Mouse (Mus musculus) liver, postnatal 0 days (tissue): ENCODE data around the gene Glp1r.

Source experiments
- CTCF ChIP-seq: sonication (generic); IDR thresholded peaks from 2 replicates; pipeline ENCODE4 v1.5.1; 2016; ENCODE audit warnings: antibody characterized with exemption, low read depth
- EP300 ChIP-seq: IDR thresholded peaks from 2 replicates; pipeline ENCODE4 v1.6.1; 2016; ENCODE audit warnings: antibody characterized with exemption, low read depth, mild to moderate bottlenecking

DNA sequence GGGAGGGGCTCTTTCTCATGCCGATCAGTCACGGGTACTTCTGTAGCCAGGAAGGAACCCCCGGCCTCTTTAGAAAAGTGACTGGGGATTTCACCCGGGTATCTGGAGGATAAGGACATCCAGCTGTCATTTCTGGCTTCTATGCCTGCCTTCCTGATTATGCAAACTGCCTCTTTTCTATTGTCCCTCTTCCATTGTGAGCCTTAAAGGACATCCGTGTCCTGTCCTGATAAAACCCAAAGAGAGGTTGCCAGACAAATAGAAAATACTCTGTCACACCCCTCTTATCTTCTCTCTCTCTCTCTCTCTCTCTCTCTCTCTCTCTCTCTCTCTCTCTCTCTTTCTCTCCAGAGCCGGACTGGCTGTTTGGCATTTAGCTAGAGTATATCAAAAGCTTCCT, 19.4 kb upstream of the Glp1r start:
- TF ChIP-seq CTCF, result no peak
- peak; percentile 22; the same call in 1 of the 2 replicates for TF ChIP-seq EP300
